15 mouse cellular contexts compared by ENCODE assay signal in genomic region chr3:74787741-74788140, GRCm38 (mm10).
DNase-seq lines count a peak whose midpoint lies in the region; ATAC-seq and TF ChIP-seq lines count a peak whose summit lies in the region.
"Had no signal": no experiment of that assay in that cellular context is flagged by ENCODE, and none has a peak within 500 bp of the region (broad histone marks: within the 10 kb centered on the region; RNA-seq: fewer than 3 reads in every experiment).

No protein-coding gene starts in this region.

- no peak for TF ChIP-seq CTCF in brain, embryonic 14.5 days (IDR thresholded peaks at IDR 0.05; ENCODE audit: borderline replicate concordance, extremely low read depth, insufficient read depth, insufficient read length)

- H3K4me3 ChIP-seq in hindbrain, embryonic 16.5 days (ENCODE audit: low read length): no peak overlapping the region
- no peak overlapping the region for H3K4me3 ChIP-seq in hindbrain, embryonic 10.5 days
- no peak overlapping the region for H3K4me3 ChIP-seq in midbrain, embryonic 15.5 days
- H3K4me3 ChIP-seq in midbrain, embryonic 11.5 days (ENCODE audit: low read depth, low read length): no peak overlapping the region
- H3K4me3 ChIP-seq: forebrain, embryonic 15.5 days; heart, embryonic 13.5 days; hindbrain, embryonic 12.5 days had no signal

- H3K9me3 ChIP-seq in hindbrain, embryonic 16.5 days (ENCODE audit: control insufficient read depth, low read length): no peaks in the 10 kb centered on the region
- H3K9me3 ChIP-seq in hindbrain, embryonic 10.5 days: no peaks in the 10 kb centered on the region
- no peaks in the 10 kb centered on the region for H3K9me3 ChIP-seq in midbrain, embryonic 15.5 days
- no peaks in the 10 kb centered on the region for H3K9me3 ChIP-seq in midbrain, embryonic 11.5 days (ENCODE audit: control insufficient read depth, low read length)
- H3K9me3 ChIP-seq: forebrain, embryonic 15.5 days; heart, embryonic 13.5 days; hindbrain, embryonic 12.5 days had no signal

- no peaks in the 10 kb centered on the region for H3K4me1 ChIP-seq in hindbrain, embryonic 16.5 days (ENCODE audit: control insufficient read depth, insufficient read depth, low read depth, low read length)
- H3K4me1 ChIP-seq in hindbrain, embryonic 10.5 days (replicated peaks): no peaks in the 10 kb centered on the region
- no peaks in the 10 kb centered on the region for H3K4me1 ChIP-seq in midbrain, embryonic 15.5 days
- H3K4me1 ChIP-seq in midbrain, embryonic 11.5 days (ENCODE audit: control insufficient read depth, insufficient read depth, low read length): no peaks in the 10 kb centered on the region
- H3K4me1 ChIP-seq: forebrain, embryonic 15.5 days; heart, embryonic 13.5 days; hindbrain, embryonic 12.5 days had no signal

- no peak overlapping the region for H3K9ac ChIP-seq in hindbrain, embryonic 16.5 days (ENCODE audit: low read depth, low read length)
- H3K9ac ChIP-seq in midbrain, embryonic 15.5 days: no peak overlapping the region
- H3K9ac ChIP-seq in midbrain, embryonic 11.5 days (ENCODE audit: low read length): no peak overlapping the region
- H3K9ac ChIP-seq: forebrain, embryonic 15.5 days; heart, embryonic 13.5 days; hindbrain, embryonic 12.5 days had no signal

- H3K4me2 ChIP-seq in hindbrain, embryonic 16.5 days (ENCODE audit: low read length): no peak overlapping the region
- no peak overlapping the region for H3K4me2 ChIP-seq in midbrain, embryonic 15.5 days
- no peak overlapping the region for H3K4me2 ChIP-seq in midbrain, embryonic 11.5 days
- H3K4me2 ChIP-seq: forebrain, embryonic 15.5 days; heart, embryonic 13.5 days; hindbrain, embryonic 12.5 days had no signal

- 58% methylated on average over 1 of the region's 1 CpGs for WGBS in hindbrain, embryonic 16.5 days
- WGBS in hindbrain, embryonic 10.5 days: 76% methylated on average over 1 of the region's 1 CpGs
- 55% methylated on average over 1 of the region's 1 CpGs for WGBS in midbrain, embryonic 15.5 days
- 76% methylated on average over 1 of the region's 1 CpGs for WGBS in midbrain, embryonic 11.5 days

- H3K27ac ChIP-seq in hindbrain, embryonic 16.5 days (ENCODE audit: low read depth, low read length): no peak overlapping the region
- H3K27ac ChIP-seq in hindbrain, embryonic 10.5 days: no peak overlapping the region
- no peak overlapping the region for H3K27ac ChIP-seq in midbrain, embryonic 15.5 days
- H3K27ac ChIP-seq in midbrain, embryonic 11.5 days (ENCODE audit: low read depth, low read length): no peak overlapping the region
- H3K27ac ChIP-seq: forebrain, embryonic 15.5 days; heart, embryonic 13.5 days; hindbrain, embryonic 12.5 days had no signal

- TF ChIP-seq POLR2A in brain, embryonic 14.5 days (IDR thresholded peaks at IDR 0.05; ENCODE audit: borderline replicate concordance, extremely low read depth, insufficient read depth, insufficient read length, poor library complexity, severe bottlenecking): no peak

- peak; percentile 73; the same call in 1 of the 2 replicates for ATAC-seq in hindbrain, embryonic 16.5 days
- 0 out of 2 replicates have a peak, but pooled peaks have one; percentile 39 for ATAC-seq in midbrain, embryonic 15.5 days (replicated peaks)
- no peak for ATAC-seq in midbrain, embryonic 11.5 days (ENCODE audit: low FRiP score)
- ATAC-seq: forebrain, embryonic 15.5 days had no signal

- no peaks in the 10 kb centered on the region for H3K27me3 ChIP-seq in hindbrain, embryonic 16.5 days (replicated peaks; ENCODE audit: control insufficient read depth, insufficient read depth, low read length)
- H3K27me3 ChIP-seq in hindbrain, embryonic 10.5 days (ENCODE audit: insufficient read depth, poor library complexity, severe bottlenecking): no peaks in the 10 kb centered on the region
- H3K27me3 ChIP-seq in midbrain, embryonic 15.5 days (replicated peaks): no peaks in the 10 kb centered on the region
- H3K27me3 ChIP-seq in midbrain, embryonic 11.5 days (ENCODE audit: control insufficient read depth, insufficient read depth, low read length): no peaks in the 10 kb centered on the region
- H3K27me3 ChIP-seq: forebrain, embryonic 15.5 days; heart, embryonic 13.5 days; hindbrain, embryonic 12.5 days had no signal

- no peak for DNase-seq in hindbrain, embryonic 10.5 days (ENCODE audit: low spot score)
- DNase-seq in midbrain, embryonic 11.5 days (ENCODE audit: low spot score, missing footprints): no peak
- DNase-seq in brain, embryonic 14.5 days (ENCODE audit: low read depth): peak; percentile 19
- DNase-seq in retina, postnatal 7 days (ENCODE audit: low read depth, low spot score): peak; percentile 34
- DNase-seq: adrenal gland, adult 2 months; adrenal gland, postnatal 25 days; cerebellum, adult 8-10 months; gastrocnemius, postnatal 36 days; heart, adult 11 months; heart, postnatal 36 days had no signal

- no peaks in the 10 kb centered on the region for H3K36me3 ChIP-seq in hindbrain, embryonic 16.5 days (ENCODE audit: control insufficient read depth, insufficient read depth, low read length)
- H3K36me3 ChIP-seq in hindbrain, embryonic 10.5 days: no peaks in the 10 kb centered on the region
- no peaks in the 10 kb centered on the region for H3K36me3 ChIP-seq in midbrain, embryonic 15.5 days (replicated peaks)
- H3K36me3 ChIP-seq in midbrain, embryonic 11.5 days (ENCODE audit: control insufficient read depth, insufficient read depth, low read length): no peaks in the 10 kb centered on the region
- H3K36me3 ChIP-seq: forebrain, embryonic 15.5 days; heart, embryonic 13.5 days; hindbrain, embryonic 12.5 days had no signal

Comparison
In these comparisons a context has a peak if more than half of its experiments do, and no peak if none do; other contexts are left out.
1. DNase-seq: peak in brain, embryonic 14.5 days (single experiment) and retina, postnatal 7 days (single experiment); none in hindbrain, embryonic 10.5 days (single experiment) and midbrain, embryonic 11.5 days (single experiment).